Mouse (Mus musculus): ENCODE measurements around the gene Vps72.

Vps72 gene

GRCm38 (mm10) chr3:95164840-95165239, 54.0 kb downstream of the Vps72 start:
- no peak for DNase-seq (ENCODE audit: low read depth, low spot score)

- no peak for DNase-seq (ENCODE audit: low read depth, low spot score)
Observed at GRCm38 (mm10) chr3:95169996-95170395, 59.2 kb downstream of the Vps72 start.

GRCm38 (mm10) chr3:95171105-95171504, 60.3 kb downstream of the Vps72 start:
- no peak for DNase-seq (ENCODE audit: low read depth, low spot score)

All from WW6 (cell line).